Mouse (Mus musculus) G1E (cell line): Measurements from ENCODE around the gene Sox18. TPM values are rescaled to one million over a fixed set of nuclear protein-coding genes. Genes with fewer than 3 reads are reported as not detected.

Experiments
- ATAC-seq: 2 replicates; pipeline ENCODE4 v1.8.0; 2016; ENCODE audit warnings: mild to moderate bottlenecking; ENCODE audit not compliant: insufficient number of reproducible peaks, poor library complexity, low FRiP score, severe bottlenecking; ENCODE audit errors: extremely low read depth
- DNase-seq: peaks from one replicate; pipeline ENCODE4 v3.0.0; 2012; ENCODE audit warnings: low spot score
- H3K27me3 ChIP-seq: 2 replicates; pipeline ENCODE4 v1.6.1; 2012; ENCODE audit warnings: mild to moderate bottlenecking, low read length, inconsistent platforms; ENCODE audit not compliant: insufficient read depth
- H3K36me3 ChIP-seq: replicated peaks from 2 replicates; pipeline ENCODE3; 2012; ENCODE audit warnings: mild to moderate bottlenecking, inconsistent platforms
- H3K4me1 ChIP-seq: 2 replicates; pipeline ENCODE4 v1.6.1; 2012; ENCODE audit warnings: low read depth, low read length, inconsistent platforms, mixed read lengths; ENCODE audit not compliant: insufficient read depth
- H3K4me3 ChIP-seq: 2 replicates; pipeline ENCODE4 v1.5.1; 2012; ENCODE audit warnings: low read depth, mild to moderate bottlenecking, inconsistent platforms, low read length, moderate library complexity, mixed read lengths
- H3K9me3 ChIP-seq: replicated peaks from 2 replicates; pipeline ENCODE4 v1.6.1; 2012; ENCODE audit warnings: inconsistent platforms
- CTCF ChIP-seq: IDR thresholded peaks from 2 replicates; pipeline ENCODE4 v1.5.1; 2012; ENCODE audit warnings: low read depth, low read length, inconsistent platforms, mixed read lengths
- GATA1 ChIP-seq: IDR thresholded peaks from 2 replicates; pipeline ENCODE4 v1.6.1; 2012; ENCODE audit warnings: borderline replicate concordance, low read length, inconsistent platforms, mixed read lengths
- GATA2 ChIP-seq: IDR thresholded peaks from 2 replicates; pipeline ENCODE4 v1.6.1; 2012; ENCODE audit warnings: low read depth, low read length, inconsistent platforms, borderline replicate concordance
- POLR2AphosphoS5 ChIP-seq: IDR thresholded peaks from 2 replicates; pipeline ENCODE4 v1.6.1; 2012; ENCODE audit warnings: low read depth, low read length, inconsistent platforms; ENCODE audit not compliant: insufficient replicate concordance
- TAL1 ChIP-seq: conservative IDR thresholded peaks from 2 replicates; pipeline ENCODE4 v1.6.1; 2012; ENCODE audit warnings: low read depth, low read length, inconsistent platforms, mixed read lengths
- polyA plus RNA-seq: library from polyadenylated mRNA; stranded (reverse); fragments of >175 nt; gene quantifications from 2 replicates; pipeline ENCODE4 v1.2.3, GENCODE M21; 2012
- total RNA-seq, 2 experiments: library from RNA; stranded (forward) in 1 of 2; stranded (reverse) in 1 of 2; fragments of 200-1000 nt in 1 of 2; fragments of >200 nt in 1 of 2; fragmentation: Nextera tagmentation in 1 of 2; gene quantifications; 2 replicates each; pipeline ENCODE4 v1.2.3; 2014 to 2017

Gene Sox18
- total and polyA plus RNA-seq, 3 experiments: 0.05 TPM; not detected in 2

DNA sequence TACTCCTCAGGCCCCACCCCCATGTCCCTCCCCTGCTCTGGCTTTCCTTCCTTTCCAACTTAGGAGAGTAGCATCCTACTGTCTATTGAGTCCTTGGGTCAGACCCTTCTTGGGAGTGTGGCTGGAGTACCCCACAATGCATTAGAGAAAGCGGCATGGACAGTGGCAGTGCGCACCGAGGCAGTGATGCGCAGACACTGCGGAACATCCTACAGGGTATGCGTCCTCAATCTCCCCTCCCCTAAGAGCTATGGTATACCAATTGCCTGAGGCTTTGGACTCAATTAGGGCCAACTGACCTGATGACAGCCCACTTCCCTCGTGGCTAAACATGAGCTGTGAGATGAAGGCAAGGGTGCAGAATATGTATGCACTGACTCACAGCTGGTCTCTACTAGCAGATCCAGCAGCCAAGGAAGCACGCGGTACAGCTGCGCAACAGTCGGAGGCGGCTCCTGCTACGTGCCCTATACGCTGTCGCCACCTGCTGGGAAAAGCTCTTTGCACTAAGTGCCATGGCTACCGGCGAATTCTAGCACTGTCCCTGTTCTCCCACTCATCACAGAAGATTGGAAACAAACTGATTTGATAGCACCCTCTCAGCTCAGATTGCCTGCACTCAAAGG is 12.4 kb downstream of the Sox18 start:
- Histone ChIP-seq H3K4me3 (no peak overlapping the region), H3K36me3 (peaks cover 52% of the 10 kb centered on the region), H3K27me3 (peaks cover 11% of the 10 kb centered on the region), H3K4me1 (peaks cover 15% of the 10 kb centered on the region), H3K9me3 (no peaks in the 10 kb centered on the region)
- TF ChIP-seq TAL1: no peak
- TF ChIP-seq GATA2: no peak
- no peak for TF ChIP-seq GATA1
- TF ChIP-seq CTCF: no peak
- no peak for ATAC-seq
- no peak for DNase-seq

GRCm38 (mm10) chr2:181658528-181658927 is 12.9 kb downstream of the Sox18 start:
- peaks cover 58% of the 10 kb centered on the region for H3K36me3 ChIP-seq
- H3K9me3 ChIP-seq: no peaks in the 10 kb centered on the region
- H3K27me3 ChIP-seq: peaks cover 7% of the 10 kb centered on the region
- ATAC-seq: no peak
- no peak overlapping the region for H3K4me3 ChIP-seq
- peaks cover 15% of the 10 kb centered on the region for H3K4me1 ChIP-seq
- DNase-seq: no peak
- TF ChIP-seq CTCF (no peak), TAL1 (no peak), POLR2AphosphoS5 (no peak), GATA1 (no peak), GATA2 (no peak)

- Histone ChIP-seq H3K36me3 (peaks cover 68% of the 10 kb centered on the region), H3K9me3 (no peaks in the 10 kb centered on the region), H3K4me1 (peaks cover 9% of the 10 kb centered on the region), H3K27me3 (no peaks in the 10 kb centered on the region; the same call in 1 of the 2 replicates), H3K4me3 (no peak overlapping the region)
- DNase-seq: no peak
- no peak for ATAC-seq
- TF ChIP-seq POLR2AphosphoS5 (no peak), CTCF (no peak), TAL1 (no peak), GATA1 (no peak), GATA2 (no peak)
Observed at GRCm38 (mm10) chr2:181657441-181657840, 14.0 kb downstream of the Sox18 start.

DNA sequence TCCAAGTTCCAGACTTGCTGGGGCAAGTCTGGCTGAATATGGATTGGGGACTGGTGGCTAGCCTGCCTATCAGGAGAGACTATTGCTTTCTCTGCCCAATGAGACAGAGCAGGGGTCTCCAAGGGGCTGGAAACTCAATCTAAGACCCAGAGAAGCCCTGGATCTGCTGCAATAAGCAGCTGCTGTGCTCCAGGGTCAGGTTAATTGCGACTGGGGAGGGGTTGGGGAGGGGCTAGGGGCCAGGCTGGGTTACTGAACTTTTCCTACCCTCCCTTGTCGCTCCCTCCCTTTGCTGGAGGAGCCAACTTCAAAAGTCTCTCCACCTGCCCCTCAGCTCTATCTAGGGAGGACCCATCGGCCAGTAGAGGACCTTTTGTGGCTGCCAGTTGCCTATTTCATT is 14.7 kb downstream of the Sox18 start, which contains the start of gene Gm29797:
TSS of gene Gm29797 (plus strand) at position 301 of the 400 bp plus-strand sequence.
- TF ChIP-seq GATA2 (no peak), TAL1 (no peak), POLR2AphosphoS5 (no peak)
- no peaks in the 10 kb centered on the region for H3K9me3 ChIP-seq
- H3K36me3 ChIP-seq: peaks cover 75% of the 10 kb centered on the region
- H3K4me1 ChIP-seq: peaks cover 9% of the 10 kb centered on the region
- no peak for DNase-seq
- no peak within 1 kb of the TSS for H3K4me3 ChIP-seq
- ATAC-seq: no peak
- H3K27me3 ChIP-seq: no peaks in the 10 kb centered on the region

- Histone ChIP-seq H3K4me1 (no peaks in the 10 kb centered on the region), H3K4me3 (no peak overlapping the region), H3K9me3 (no peaks in the 10 kb centered on the region), H3K36me3 (peaks cover 96% of the 10 kb centered on the region), H3K27me3 (no peaks in the 10 kb centered on the region)
- ATAC-seq (no peak), DNase-seq (no peak)
- no peak for TF ChIP-seq CTCF
- no peak for TF ChIP-seq GATA2
Observed at GRCm38 (mm10) chr2:181653523-181653922, 17.9 kb downstream of the Sox18 start.

DNA sequence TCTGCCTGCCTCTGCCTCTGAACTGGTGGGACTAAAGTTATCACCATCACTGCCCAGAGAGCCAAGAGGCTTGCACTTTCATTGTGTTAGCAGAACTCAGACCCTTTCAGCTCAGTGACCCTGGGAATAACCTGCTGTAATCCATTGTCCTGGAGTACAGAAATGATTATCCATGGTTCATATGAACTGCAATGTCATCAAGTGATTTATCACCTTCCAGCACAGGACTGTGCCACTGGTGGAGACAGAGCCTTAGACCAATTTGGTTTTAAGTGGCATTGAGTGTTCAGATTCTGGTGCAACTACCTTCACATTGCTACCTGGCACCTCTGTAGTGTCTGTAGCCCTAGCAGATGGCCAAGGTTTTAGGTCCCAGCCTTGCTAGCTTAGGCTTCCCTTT is 18.4 kb downstream of the Sox18 start:
- TF ChIP-seq GATA1: no peak
- peaks cover 97% of the 10 kb centered on the region for H3K36me3 ChIP-seq
- ATAC-seq (no peak), DNase-seq (no peak)
- no peaks in the 10 kb centered on the region for H3K9me3 ChIP-seq
- H3K4me1 ChIP-seq: no peaks in the 10 kb centered on the region
- no peaks in the 10 kb centered on the region for H3K27me3 ChIP-seq
- no peak overlapping the region for H3K4me3 ChIP-seq

- Histone ChIP-seq H3K36me3 (peaks cover 97% of the 10 kb centered on the region), H3K4me1 (no peaks in the 10 kb centered on the region), H3K27me3 (no peaks in the 10 kb centered on the region), H3K9me3 (no peaks in the 10 kb centered on the region), H3K4me3 (no peak overlapping the region)
- DNase-seq (no peak), ATAC-seq (no peak)
- no peak for TF ChIP-seq GATA1
- TF ChIP-seq POLR2AphosphoS5: no peak
- no peak for TF ChIP-seq TAL1
- TF ChIP-seq GATA2: no peak
- no peak for TF ChIP-seq CTCF
Observed at GRCm38 (mm10) chr2:181648926-181649325, 22.5 kb downstream of the Sox18 start.
